Mouse (Mus musculus): Measurements from ENCODE around the gene Adh6a. TPM values are rescaled to one million over a fixed set of nuclear protein-coding genes. Genes with fewer than 3 reads are reported as not detected.

Gene Adh6a
- polyA plus RNA-seq, 1 experiment from 2014 or later, result not detected

- H3K27me3 ChIP-seq (ENCODE audit: control insufficient read depth, insufficient read depth, low read length), result no peaks in the 10 kb centered on the region
- no peak overlapping the region for H3K27ac ChIP-seq (ENCODE audit: low read depth, low read length)
- no peak overlapping the region for H3K9ac ChIP-seq (ENCODE audit: low read depth, low read length)
- H3K9me3 ChIP-seq (replicated peaks; ENCODE audit: control insufficient read depth, low read length), result no peaks in the 10 kb centered on the region
- H3K4me1 ChIP-seq (ENCODE audit: control insufficient read depth, insufficient read depth, low read length), result no peaks in the 10 kb centered on the region
- H3K4me2 ChIP-seq, result no peak overlapping the region
- no peak overlapping the region for H3K4me3 ChIP-seq (ENCODE audit: low read depth, low read length)
- no peaks in the 10 kb centered on the region for H3K36me3 ChIP-seq (ENCODE audit: control insufficient read depth, insufficient read depth, low read length)
- no peak for ATAC-seq (replicated peaks; ENCODE audit: insufficient number of reproducible peaks, low FRiP score, low TSS enrichment)
- 79% methylated on average over 4 of the region's 4 CpGs for WGBS (ENCODE audit: insufficient replicate concordance)
Observed at GRCm38 (mm10) chr3:138287686-138288085, 25.4 kb upstream of the Adh6a start.

- Histone ChIP-seq H3K36me3 (ENCODE audit: control insufficient read depth, insufficient read depth, low read length) (no peaks in the 10 kb centered on the region), H3K27me3 (ENCODE audit: control insufficient read depth, insufficient read depth, low read length) (no peaks in the 10 kb centered on the region), H3K4me1 (ENCODE audit: control insufficient read depth, insufficient read depth, low read length) (no peaks in the 10 kb centered on the region), H3K9me3 (replicated peaks; ENCODE audit: control insufficient read depth, low read length) (no peaks in the 10 kb centered on the region), H3K4me2 (no peak overlapping the region), H3K4me3 (ENCODE audit: low read depth, low read length) (no peak overlapping the region), H3K27ac (ENCODE audit: low read depth, low read length) (no peak overlapping the region), H3K9ac (ENCODE audit: low read depth, low read length) (no peak overlapping the region)
- no peak for ATAC-seq (replicated peaks; ENCODE audit: insufficient number of reproducible peaks, low FRiP score, low TSS enrichment)
- WGBS (ENCODE audit: insufficient replicate concordance), result 80% methylated on average over 2 of the region's 2 CpGs
Observed at GRCm38 (mm10) chr3:138290672-138291071, 22.4 kb upstream of the Adh6a start.

DNA sequence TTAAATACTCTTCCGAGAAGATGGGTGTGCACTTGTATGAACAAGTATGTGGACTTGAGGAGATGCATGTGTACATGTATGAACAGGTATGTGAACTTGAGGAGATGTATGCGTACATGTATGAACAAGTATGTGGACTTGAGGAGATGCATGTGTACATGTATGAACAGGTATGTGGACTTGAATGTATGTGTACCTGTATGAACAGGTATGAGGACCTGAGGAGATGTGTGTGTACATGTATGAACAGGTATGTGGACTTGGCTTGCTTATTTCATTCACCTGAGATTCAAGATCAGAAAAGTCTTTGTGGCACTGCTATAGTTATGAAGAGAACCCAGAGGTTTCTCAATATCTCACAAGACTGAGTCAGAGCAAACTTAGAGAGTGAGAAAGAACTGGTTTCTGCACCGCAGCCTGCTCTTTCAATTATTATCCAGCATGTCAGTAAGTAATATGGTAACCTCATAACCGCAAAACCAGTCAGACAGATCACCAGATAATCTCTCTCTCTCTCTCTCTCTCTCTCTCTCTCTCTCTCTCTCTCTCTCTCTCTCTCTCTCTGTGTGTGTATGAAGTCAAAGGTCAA, 21.5 kb upstream of the Adh6a start:
- no peaks in the 10 kb centered on the region for H3K4me1 ChIP-seq (ENCODE audit: control insufficient read depth, insufficient read depth, low read length)
- WGBS (ENCODE audit: insufficient replicate concordance), result 90% methylated on average over 4 of the region's 4 CpGs
- H3K27ac ChIP-seq (ENCODE audit: low read depth, low read length), result no peak overlapping the region
- ATAC-seq (replicated peaks; ENCODE audit: insufficient number of reproducible peaks, low FRiP score, low TSS enrichment), result no peak
- no peak overlapping the region for H3K4me2 ChIP-seq
- no peaks in the 10 kb centered on the region for H3K27me3 ChIP-seq (ENCODE audit: control insufficient read depth, insufficient read depth, low read length)
- no peaks in the 10 kb centered on the region for H3K9me3 ChIP-seq (replicated peaks; ENCODE audit: control insufficient read depth, low read length)
- H3K4me3 ChIP-seq (ENCODE audit: low read depth, low read length), result no peak overlapping the region
- H3K36me3 ChIP-seq (ENCODE audit: control insufficient read depth, insufficient read depth, low read length), result no peaks in the 10 kb centered on the region
- no peak overlapping the region for H3K9ac ChIP-seq (ENCODE audit: low read depth, low read length)

GRCm38 (mm10) chr3:138293298-138293895, 19.7 kb upstream of the Adh6a start:
- no peaks in the 10 kb centered on the region for H3K27me3 ChIP-seq (ENCODE audit: control insufficient read depth, insufficient read depth, low read length)
- H3K9ac ChIP-seq (ENCODE audit: low read depth, low read length), result no peak overlapping the region
- no peak overlapping the region for H3K4me2 ChIP-seq
- 83% methylated on average over 7 of the region's 7 CpGs for WGBS (ENCODE audit: insufficient replicate concordance)
- no peaks in the 10 kb centered on the region for H3K4me1 ChIP-seq (ENCODE audit: control insufficient read depth, insufficient read depth, low read length)
- ATAC-seq (replicated peaks; ENCODE audit: insufficient number of reproducible peaks, low FRiP score, low TSS enrichment), result no peak
- H3K4me3 ChIP-seq (ENCODE audit: low read depth, low read length), result no peak overlapping the region
- H3K36me3 ChIP-seq (ENCODE audit: control insufficient read depth, insufficient read depth, low read length), result no peaks in the 10 kb centered on the region
- H3K9me3 ChIP-seq (replicated peaks; ENCODE audit: control insufficient read depth, low read length), result peaks cover 6% of the 10 kb centered on the region; the same call in 1 of the 2 replicates
- H3K27ac ChIP-seq (ENCODE audit: low read depth, low read length), result no peak overlapping the region

DNA sequence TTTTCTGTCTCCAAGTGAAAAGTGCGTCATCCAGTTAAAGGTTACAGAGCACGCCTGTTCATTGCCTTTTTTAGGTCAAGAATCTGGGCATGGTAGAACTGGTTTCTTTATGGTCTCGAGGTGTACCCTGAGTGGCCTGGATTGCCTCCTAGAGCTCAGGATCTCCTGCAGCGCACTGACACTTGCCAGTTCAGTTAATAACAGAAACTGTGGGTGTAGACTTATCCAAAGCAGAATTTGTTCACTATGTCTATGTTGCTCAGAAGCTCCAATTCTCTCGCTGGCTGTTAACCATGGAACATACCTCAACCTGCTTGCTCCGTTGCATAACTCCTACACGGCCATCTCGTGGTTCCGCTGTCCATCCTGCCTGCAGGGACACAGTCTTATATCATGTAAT, 13.0 kb upstream of the Adh6a start:
- no peak overlapping the region for H3K27ac ChIP-seq (ENCODE audit: low read depth, low read length)
- H3K27me3 ChIP-seq (ENCODE audit: control insufficient read depth, insufficient read depth, low read length), result no peaks in the 10 kb centered on the region
- no peak for ATAC-seq (replicated peaks; ENCODE audit: insufficient number of reproducible peaks, low FRiP score, low TSS enrichment)
- peaks cover 7% of the 10 kb centered on the region; the same call in 1 of the 2 replicates for H3K9me3 ChIP-seq (replicated peaks; ENCODE audit: control insufficient read depth, low read length)
- H3K9ac ChIP-seq (ENCODE audit: low read depth, low read length), result no peak overlapping the region
- H3K4me3 ChIP-seq (ENCODE audit: low read depth, low read length), result no peak overlapping the region
- no peak overlapping the region for H3K4me2 ChIP-seq
- peaks cover 13% of the 10 kb centered on the region; the same call in 1 of the 2 replicates for H3K4me1 ChIP-seq (ENCODE audit: control insufficient read depth, insufficient read depth, low read length)
- 85% methylated on average over 9 of the region's 9 CpGs for WGBS (ENCODE audit: insufficient replicate concordance)
- H3K36me3 ChIP-seq (ENCODE audit: control insufficient read depth, insufficient read depth, low read length), result no peaks in the 10 kb centered on the region

DNA sequence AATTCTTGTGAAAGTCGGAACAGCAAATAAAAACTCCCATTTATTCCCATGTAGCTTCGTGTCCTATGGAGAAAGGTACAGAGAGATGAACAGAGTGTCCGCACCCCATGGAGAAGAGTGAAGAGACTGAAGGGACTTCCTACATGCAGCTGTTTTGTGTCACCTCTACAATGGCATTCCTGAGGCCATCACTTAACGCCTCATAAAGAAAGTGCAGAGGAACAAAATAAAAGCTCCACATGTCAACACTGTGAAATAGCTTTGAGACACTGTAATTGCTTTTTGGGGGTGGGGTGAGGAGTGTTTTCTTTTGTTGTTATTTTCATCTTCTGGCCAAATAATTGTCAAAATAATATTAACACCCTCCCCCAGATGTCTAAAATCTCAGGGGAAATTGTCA, 10.4 kb upstream of the Adh6a start:
- H3K9ac ChIP-seq (ENCODE audit: low read depth, low read length), result no peak overlapping the region
- no peaks in the 10 kb centered on the region for H3K36me3 ChIP-seq (ENCODE audit: control insufficient read depth, insufficient read depth, low read length)
- no peak overlapping the region for H3K4me3 ChIP-seq (ENCODE audit: low read depth, low read length)
- no peak overlapping the region for H3K4me2 ChIP-seq
- no peak for ATAC-seq (replicated peaks; ENCODE audit: insufficient number of reproducible peaks, low FRiP score, low TSS enrichment)
- peaks cover 13% of the 10 kb centered on the region; the same call in 1 of the 2 replicates for H3K4me1 ChIP-seq (ENCODE audit: control insufficient read depth, insufficient read depth, low read length)
- WGBS (ENCODE audit: insufficient replicate concordance), result 59% methylated on average over 4 of the region's 4 CpGs
- H3K27me3 ChIP-seq (ENCODE audit: control insufficient read depth, insufficient read depth, low read length), result no peaks in the 10 kb centered on the region
- peaks cover 7% of the 10 kb centered on the region; the same call in 1 of the 2 replicates for H3K9me3 ChIP-seq (replicated peaks; ENCODE audit: control insufficient read depth, low read length)
- no peak overlapping the region for H3K27ac ChIP-seq (ENCODE audit: low read depth, low read length)

GRCm38 (mm10) chr3:138303771-138304488, 9.2 kb upstream of the Adh6a start:
- ATAC-seq (replicated peaks; ENCODE audit: insufficient number of reproducible peaks, low FRiP score, low TSS enrichment), result no peak
- H3K27ac ChIP-seq (ENCODE audit: low read depth, low read length), result no peak overlapping the region
- 59% methylated on average over 6 of the region's 6 CpGs for WGBS (ENCODE audit: insufficient replicate concordance)
- H3K4me3 ChIP-seq (ENCODE audit: low read depth, low read length), result no peak overlapping the region
- no peaks in the 10 kb centered on the region; the same call in 1 of the 2 replicates for H3K9me3 ChIP-seq (replicated peaks; ENCODE audit: control insufficient read depth, low read length)
- H3K4me2 ChIP-seq, result no peak overlapping the region; the same call in 1 of the 2 replicates
- H3K36me3 ChIP-seq (ENCODE audit: control insufficient read depth, insufficient read depth, low read length), result no peaks in the 10 kb centered on the region
- H3K27me3 ChIP-seq (ENCODE audit: control insufficient read depth, insufficient read depth, low read length), result no peaks in the 10 kb centered on the region
- H3K9ac ChIP-seq (ENCODE audit: low read depth, low read length), result no peak overlapping the region
- H3K4me1 ChIP-seq (ENCODE audit: control insufficient read depth, insufficient read depth, low read length), result peaks cover 13% of the 10 kb centered on the region; the same call in 1 of the 2 replicates

- no peak overlapping the region; the same call in 1 of the 2 replicates for H3K4me2 ChIP-seq
- no peak overlapping the region for H3K4me3 ChIP-seq (ENCODE audit: low read depth, low read length)
- H3K27me3 ChIP-seq (ENCODE audit: control insufficient read depth, insufficient read depth, low read length), result no peaks in the 10 kb centered on the region
- no peak overlapping the region for H3K27ac ChIP-seq (ENCODE audit: low read depth, low read length)
- WGBS (ENCODE audit: insufficient replicate concordance), result 26% methylated on average over 4 of the region's 4 CpGs
- H3K36me3 ChIP-seq (ENCODE audit: control insufficient read depth, insufficient read depth, low read length), result no peaks in the 10 kb centered on the region
- peaks cover 13% of the 10 kb centered on the region; the same call in 1 of the 2 replicates for H3K4me1 ChIP-seq (ENCODE audit: control insufficient read depth, insufficient read depth, low read length)
- H3K9me3 ChIP-seq (replicated peaks; ENCODE audit: control insufficient read depth, low read length), result no peaks in the 10 kb centered on the region
- no peak for ATAC-seq (replicated peaks; ENCODE audit: insufficient number of reproducible peaks, low FRiP score, low TSS enrichment)
- no peak overlapping the region for H3K9ac ChIP-seq (ENCODE audit: low read depth, low read length)
Observed at GRCm38 (mm10) chr3:138304489-138304871, 8.6 kb upstream of the Adh6a start.
